Mouse (Mus musculus) embryonic facial prominence, embryonic 13.5 days (tissue): Measurements from ENCODE around the gene Ppp4r2. TPM values are rescaled to one million over a fixed set of nuclear protein-coding genes. Genes with fewer than 3 reads are reported as not detected.

Source experiments
- ATAC-seq: fragments of 200-750 bp; cut with Nextera tagmentation; 2 replicates; pipeline ENCODE4 v1.8.0; 2017; ENCODE audit warnings: low read depth; ENCODE audit not compliant: insufficient number of reproducible peaks, insufficient read depth, low FRiP score, low TSS enrichment
- H3K27ac ChIP-seq: fragments of 300-500 bp; sonication (generic); 2 replicates; pipeline ENCODE4 v1.5.1; 2015; ENCODE audit warnings: moderate library complexity, mild to moderate bottlenecking, inconsistent platforms
- H3K27me3 ChIP-seq: fragments of 300-500 bp; sonication (generic); 2 replicates; pipeline ENCODE4 v1.6.1; 2015; ENCODE audit warnings: mild to moderate bottlenecking, inconsistent platforms
- H3K36me3 ChIP-seq: fragments of 300-500 bp; sonication (generic); 2 replicates; pipeline ENCODE4 v1.6.1; 2015; ENCODE audit warnings: mild to moderate bottlenecking, inconsistent platforms
- H3K4me1 ChIP-seq: fragments of 300-500 bp; sonication (generic); 2 replicates; pipeline ENCODE4 v1.6.1; 2015; ENCODE audit warnings: inconsistent platforms
- H3K4me2 ChIP-seq: fragments of 300-500 bp; sonication (generic); 2 replicates; pipeline ENCODE4 v1.6.1; 2015; ENCODE audit warnings: moderate library complexity, mild to moderate bottlenecking, inconsistent platforms
- H3K4me3 ChIP-seq: fragments of 300-500 bp; sonication (generic); 2 replicates; pipeline ENCODE4 v1.5.1; 2015; ENCODE audit warnings: mild to moderate bottlenecking, inconsistent platforms
- H3K9ac ChIP-seq: fragments of 300-500 bp; sonication (generic); 2 replicates; pipeline ENCODE4 v1.6.1; 2015; ENCODE audit warnings: mild to moderate bottlenecking, inconsistent platforms
- H3K9me3 ChIP-seq: fragments of 300-500 bp; sonication (generic); 2 replicates; pipeline ENCODE4 v1.6.1; 2016; ENCODE audit warnings: inconsistent platforms
- WGBS: fragments of 180-500 bp; shearing (Covaris S2); methylation state at CpG from one replicate; pipeline ENCODE4 v1.1.7; 2015; ENCODE audit warnings: mixed read lengths; 5-methylcytosine and 5-hydroxymethylcytosine counted together
- polyA plus RNA-seq: library from polyadenylated mRNA; unstranded; fragments of >200 nt; fragmentation: Nextera tagmentation; extraction: Ambion mirVana; gene quantifications from 2 replicates; pipeline ENCODE4 v1.2.1, GENCODE M21; 2015

Gene Ppp4r2
- polyA plus RNA-seq, 1 experiment from 2014 or later, result 25.4 TPM

GRCm38 (mm10) chr6:100807187-100807586 lies 26.2 kb upstream of the Ppp4r2 start:
- Histone ChIP-seq H3K4me2 (no peak overlapping the region), H3K4me3 (no peak overlapping the region), H3K4me1 (no peaks in the 10 kb centered on the region), H3K27ac (no peak overlapping the region), H3K9me3 (no peaks in the 10 kb centered on the region), H3K9ac (no peak overlapping the region), H3K27me3 (no peaks in the 10 kb centered on the region), H3K36me3 (peaks cover 21% of the 10 kb centered on the region)
- WGBS, result 91% methylated on average over 9 of the region's 9 CpGs
- no peak for ATAC-seq

DNA sequence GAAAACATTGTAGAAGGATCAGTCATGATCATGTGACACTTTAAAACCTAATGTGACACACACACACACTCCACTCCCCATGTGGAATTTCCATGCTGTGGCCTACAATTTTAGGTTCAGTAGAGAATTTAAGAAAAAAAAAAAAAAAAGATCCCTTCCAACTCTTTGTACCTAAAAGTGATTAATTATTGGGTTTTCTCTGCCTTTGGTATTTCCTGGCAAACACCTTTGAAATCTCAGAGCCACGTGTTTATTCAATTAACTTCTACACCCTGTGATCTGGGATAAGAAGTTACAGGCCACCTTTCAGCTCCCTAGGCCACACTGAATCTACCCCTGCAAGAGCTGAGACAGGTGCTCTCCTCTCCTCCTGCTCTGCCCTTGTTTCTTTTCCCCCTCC lies 25.7 kb upstream of the Ppp4r2 start:
- Histone ChIP-seq H3K27me3 (no peaks in the 10 kb centered on the region), H3K4me2 (no peak overlapping the region), H3K9ac (no peak overlapping the region), H3K36me3 (peaks cover 21% of the 10 kb centered on the region), H3K4me3 (no peak overlapping the region), H3K4me1 (no peaks in the 10 kb centered on the region), H3K27ac (no peak overlapping the region), H3K9me3 (no peaks in the 10 kb centered on the region)
- WGBS, result 36% methylated on average over 1 of the region's 1 CpGs
- ATAC-seq, result no peak

DNA sequence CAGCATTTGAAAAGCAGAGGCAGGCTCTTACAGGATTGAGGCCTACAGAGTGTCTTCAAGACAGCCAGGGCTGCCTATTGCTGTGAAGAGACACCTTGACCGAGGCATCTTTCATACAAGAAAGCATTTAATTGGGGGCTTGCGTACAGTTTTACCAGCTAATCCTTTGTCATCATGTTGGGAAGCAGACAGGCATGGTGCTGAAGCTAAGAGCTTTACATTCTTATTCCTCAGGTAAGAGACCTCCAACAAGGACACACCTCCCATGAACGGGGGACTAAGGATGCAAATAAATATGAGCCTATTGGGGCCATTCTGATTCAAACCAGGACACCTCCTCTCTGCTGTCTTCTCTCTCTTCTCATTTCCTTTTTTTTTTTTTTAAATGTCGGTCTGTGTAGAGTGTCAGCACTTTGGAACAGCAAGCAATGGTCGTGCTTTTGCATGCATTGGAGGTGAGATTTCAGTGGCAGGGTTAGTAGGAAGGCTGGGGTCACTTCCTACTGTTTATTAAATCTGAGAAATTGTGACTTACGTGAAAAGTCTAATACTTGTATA lies 25.1 kb upstream of the Ppp4r2 start:
- Histone ChIP-seq H3K27ac (no peak overlapping the region), H3K27me3 (no peaks in the 10 kb centered on the region), H3K4me1 (no peaks in the 10 kb centered on the region), H3K4me2 (no peak overlapping the region), H3K9ac (no peak overlapping the region), H3K9me3 (no peaks in the 10 kb centered on the region), H3K4me3 (no peak overlapping the region), H3K36me3 (peaks cover 21% of the 10 kb centered on the region)
- no peak for ATAC-seq
- WGBS, result 88% methylated on average over 6 of the region's 6 CpGs

DNA sequence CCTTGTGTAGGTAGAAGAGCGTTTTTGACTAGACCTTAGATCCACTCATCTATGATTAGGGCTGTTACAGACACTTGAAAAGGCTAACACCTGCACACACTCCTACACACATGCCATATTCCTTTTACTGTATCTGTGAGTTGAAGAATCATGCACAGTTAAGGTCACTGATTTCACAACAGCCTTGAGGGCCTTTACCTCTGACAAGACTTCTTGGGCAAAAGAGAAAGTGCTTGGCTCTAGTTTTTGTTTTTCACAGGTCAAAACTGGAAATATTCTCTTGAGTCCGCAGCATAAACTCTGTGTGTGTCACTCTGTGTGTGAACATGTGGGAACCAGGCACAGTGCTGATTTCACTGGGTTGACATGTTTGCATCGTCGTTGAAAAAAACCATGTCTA lies 23.3 kb upstream of the Ppp4r2 start:
- Histone ChIP-seq H3K4me2 (no peak overlapping the region), H3K27me3 (no peaks in the 10 kb centered on the region), H3K27ac (no peak overlapping the region), H3K9me3 (no peaks in the 10 kb centered on the region), H3K9ac (no peak overlapping the region), H3K4me1 (no peaks in the 10 kb centered on the region), H3K4me3 (no peak overlapping the region), H3K36me3 (peaks cover 17% of the 10 kb centered on the region)
- 85% methylated on average over 4 of the region's 4 CpGs for WGBS
- no peak for ATAC-seq

- Histone ChIP-seq H3K4me2 (no peak overlapping the region), H3K4me3 (no peak overlapping the region)
- 85% methylated on average over 3 of the region's 3 CpGs for WGBS
These were observed 21.7 kb upstream of the Ppp4r2 start for GRCm38 (mm10) chr6:100811731-100812130.

GRCm38 (mm10) chr6:100821367-100821766 lies 12.1 kb upstream of the Ppp4r2 start:
- no peaks in the 10 kb centered on the region for H3K27me3 ChIP-seq
- H3K9me3 ChIP-seq, result no peaks in the 10 kb centered on the region
- H3K36me3 ChIP-seq, result no peaks in the 10 kb centered on the region
- H3K4me1 ChIP-seq, result no peaks in the 10 kb centered on the region
- 87% methylated on average over 2 of the region's 2 CpGs for WGBS
- no peak for ATAC-seq
- no peak overlapping the region for H3K27ac ChIP-seq
- H3K4me2 ChIP-seq, result no peak overlapping the region
- no peak overlapping the region for H3K9ac ChIP-seq
- no peak overlapping the region for H3K4me3 ChIP-seq

More at GRCm38 (mm10) chr6:100811731-100812130, 21.7 kb upstream of the Ppp4r2 start:
- Histone ChIP-seq H3K36me3 (peaks cover 7% of the 10 kb centered on the region), H3K9ac (no peak overlapping the region), H3K9me3 (no peaks in the 10 kb centered on the region), H3K27me3 (no peaks in the 10 kb centered on the region), H3K4me1 (no peaks in the 10 kb centered on the region), H3K27ac (no peak overlapping the region)
- ATAC-seq, result no peak

- Histone ChIP-seq H3K4me1 (no peaks in the 10 kb centered on the region), H3K9me3 (no peaks in the 10 kb centered on the region), H3K27ac (no peak overlapping the region), H3K9ac (no peak overlapping the region), H3K27me3 (no peaks in the 10 kb centered on the region), H3K4me2 (no peak overlapping the region), H3K36me3 (no peaks in the 10 kb centered on the region), H3K4me3 (no peak overlapping the region)
- WGBS, result 34% methylated on average over 1 of the region's 1 CpGs
- 0 out of 2 replicates have a peak, but pooled peaks have one; percentile 20 for ATAC-seq
These were observed 10.1 kb upstream of the Ppp4r2 start for GRCm38 (mm10) chr6:100823356-100823755.

- no peak for ATAC-seq
- H3K9me3 ChIP-seq, result no peaks in the 10 kb centered on the region
- WGBS, result 71% methylated on average over 7 of the region's 7 CpGs
These were observed 8.9 kb upstream of the Ppp4r2 start for GRCm38 (mm10) chr6:100824381-100824965.

DNA sequence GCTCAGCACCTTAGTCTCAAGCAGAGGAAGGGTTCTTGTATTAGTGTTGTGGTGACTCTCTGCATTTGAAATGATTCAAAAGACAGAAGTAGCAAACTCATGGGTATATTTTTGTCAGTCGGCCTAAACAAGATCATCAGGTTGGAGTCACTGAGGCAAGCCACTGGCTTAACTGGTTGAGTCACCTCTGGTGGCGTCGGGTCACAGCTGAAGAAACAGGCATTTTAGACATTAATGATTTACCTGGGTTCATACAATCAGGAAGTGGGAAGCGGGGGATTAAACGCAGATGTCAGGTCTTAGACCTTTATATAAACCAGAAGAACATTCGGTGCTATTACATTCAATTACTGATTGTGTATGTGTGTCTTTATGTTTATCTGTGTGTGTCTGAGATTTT lies 7.4 kb upstream of the Ppp4r2 start:
- H3K4me3 ChIP-seq, result no peak overlapping the region
- ATAC-seq, result no peak
- H3K27me3 ChIP-seq, result no peaks in the 10 kb centered on the region
- H3K9me3 ChIP-seq, result no peaks in the 10 kb centered on the region
- no peaks in the 10 kb centered on the region for H3K4me1 ChIP-seq
- 67% methylated on average over 6 of the region's 6 CpGs for WGBS
- H3K27ac ChIP-seq, result no peak overlapping the region
- H3K4me2 ChIP-seq, result no peak overlapping the region
- no peaks in the 10 kb centered on the region for H3K36me3 ChIP-seq
- H3K9ac ChIP-seq, result no peak overlapping the region

More at GRCm38 (mm10) chr6:100824381-100824965, 8.9 kb upstream of the Ppp4r2 start:
- Histone ChIP-seq H3K9ac (no peak overlapping the region), H3K27ac (no peak overlapping the region), H3K27me3 (no peaks in the 10 kb centered on the region), H3K4me2 (no peak overlapping the region), H3K36me3 (no peaks in the 10 kb centered on the region), H3K4me1 (no peaks in the 10 kb centered on the region), H3K4me3 (no peak overlapping the region)

- Histone ChIP-seq H3K4me2 (no peak overlapping the region), H3K36me3 (no peaks in the 10 kb centered on the region)
- WGBS, result 94% methylated on average over 7 of the region's 7 CpGs
These were observed 4.9 kb upstream of the Ppp4r2 start for GRCm38 (mm10) chr6:100828565-100828964.

GRCm38 (mm10) chr6:100829770-100830169 lies 3.7 kb upstream of the Ppp4r2 start:
- Histone ChIP-seq H3K9ac (no peak overlapping the region), H3K4me2 (no peak overlapping the region), H3K4me1 (peaks cover 2% of the 10 kb centered on the region; the same call in 1 of the 2 replicates), H3K4me3 (no peak overlapping the region), H3K27me3 (no peaks in the 10 kb centered on the region), H3K36me3 (no peaks in the 10 kb centered on the region), H3K27ac (no peak overlapping the region), H3K9me3 (no peaks in the 10 kb centered on the region)
- no peak for ATAC-seq
- whole genome bisulfite sequencing, result 68% methylated on average over 5 of the region's 5 CpGs

More at GRCm38 (mm10) chr6:100828565-100828964, 4.9 kb upstream of the Ppp4r2 start:
- Histone ChIP-seq H3K4me3 (no peak overlapping the region), H3K27ac (no peak overlapping the region), H3K4me1 (no peaks in the 10 kb centered on the region), H3K27me3 (no peaks in the 10 kb centered on the region), H3K9me3 (no peaks in the 10 kb centered on the region), H3K9ac (no peak overlapping the region)
- ATAC-seq, result no peak

GRCm38 (mm10) chr6:100831188-100831587 lies 2.2 kb upstream of the Ppp4r2 start:
- no peak for ATAC-seq
- H3K4me2 ChIP-seq, result no peak overlapping the region
- H3K4me3 ChIP-seq, result no peak overlapping the region
- H3K27me3 ChIP-seq, result no peaks in the 10 kb centered on the region
- no peaks in the 10 kb centered on the region for H3K9me3 ChIP-seq
- WGBS, result 81% methylated on average over 3 of the region's 3 CpGs
- H3K27ac ChIP-seq, result no peak overlapping the region
- H3K4me1 ChIP-seq, result peaks cover 12% of the 10 kb centered on the region; the same call in 1 of the 2 replicates
- no peak overlapping the region for H3K9ac ChIP-seq
- peaks cover 11% of the 10 kb centered on the region for H3K36me3 ChIP-seq
